Mouse (Mus musculus) ES-E14 (cell line): ENCODE data around the gene Hsd17b6. TPM values are rescaled to one million over a fixed set of nuclear protein-coding genes. Genes with fewer than 3 reads are reported as not detected.

ENCODE experiments used
- DNase-seq: peaks from one replicate; pipeline ENCODE4 v3.0.0-alpha.2; 2013; ENCODE audit warnings: low read depth, low spot score
- H3K27ac ChIP-seq: 2 replicates; pipeline ENCODE4 v1.5.1; 2012; ENCODE audit warnings: low read depth, mild to moderate bottlenecking, low read length, moderate library complexity, mixed read lengths; ENCODE audit not compliant: poor library complexity, insufficient read depth, severe bottlenecking
- H3K36me3 ChIP-seq: 2 replicates; pipeline ENCODE4 v1.6.1; 2012; ENCODE audit warnings: mild to moderate bottlenecking, low read length, moderate library complexity, mixed read lengths; ENCODE audit not compliant: control insufficient read depth, poor library complexity, insufficient read depth, severe bottlenecking
- H3K4me1 ChIP-seq, 2 experiments: fragments of 150-350 bp in 1 of 2; sonication (generic) in 1 of 2; 2 replicates each; pipeline ENCODE4 v1.6.1; 2012; ENCODE audit warnings: low read length in 2 of 2, mild to moderate bottlenecking in 1 of 2, mixed read lengths in 1 of 2; ENCODE audit not compliant: control insufficient read depth in 2 of 2, insufficient read depth in 2 of 2, poor library complexity in 1 of 2
- H3K4me3 ChIP-seq, 2 experiments: fragments of 150-350 bp in 1 of 2; sonication (generic) in 1 of 2; 2 replicates each; pipeline ENCODE4 v1.5.1; 2012; ENCODE audit warnings: low read length in 2 of 2, low read depth in 1 of 2, mild to moderate bottlenecking in 1 of 2, mixed read lengths in 1 of 2; ENCODE audit not compliant: insufficient read depth in 1 of 2, poor library complexity in 1 of 2, severe bottlenecking in 1 of 2
- H3K9ac ChIP-seq: 2 replicates; pipeline ENCODE4 v1.6.1; 2012; ENCODE audit warnings: low read depth, mild to moderate bottlenecking, low read length, mixed read lengths; ENCODE audit not compliant: poor library complexity, insufficient read depth, severe bottlenecking
- H3K9me3 ChIP-seq: fragments of 150-350 bp; sonication (generic); 2 replicates; pipeline ENCODE4 v1.6.1; 2012; ENCODE audit warnings: low read depth, mild to moderate bottlenecking, low read length; ENCODE audit not compliant: control insufficient read depth, insufficient read depth
- CHD2 ChIP-seq: IDR thresholded peaks from 2 replicates; pipeline ENCODE4 v1.6.1; 2014; ENCODE audit warnings: mild to moderate bottlenecking, low read depth, low read length, inconsistent platforms
- HCFC1 ChIP-seq: IDR thresholded peaks from 2 replicates; pipeline ENCODE4 v1.6.1; 2012; ENCODE audit warnings: low read length, inconsistent platforms, borderline replicate concordance; ENCODE audit not compliant: insufficient read depth
- MAFK ChIP-seq: IDR thresholded peaks from 2 replicates; pipeline ENCODE4 v1.6.1; 2014; ENCODE audit warnings: mild to moderate bottlenecking, low read depth, low read length, inconsistent platforms; ENCODE audit not compliant: insufficient read depth
- ZC3H11A ChIP-seq: IDR thresholded peaks from 2 replicates; pipeline ENCODE4 v1.6.1; 2012; ENCODE audit warnings: low read depth, mild to moderate bottlenecking, inconsistent platforms, low read length, borderline replicate concordance
- ZNF384 ChIP-seq: IDR thresholded peaks from 2 replicates; pipeline ENCODE4 v1.6.1; 2012; ENCODE audit warnings: low read depth, low read length, inconsistent platforms
- in situ Hi-C, 2 experiments: fragments of 600-800 bp; cut with MboI; formaldehyde crosslinking; loops; one replicate each; pipeline ENCODE4 v1.15.1; 2025; ENCODE audit warnings: low sequenced_read_pairs in 2 of 2, inconsistent platforms in 1 of 2; ENCODE audit not compliant: unreplicated experiment in 2 of 2
- total RNA-seq: library from RNA; depleted of rRNA; stranded (reverse); fragments of 300-350 nt; gene quantifications from 2 replicates; pipeline ENCODE4 v1.2.3, GENCODE M21; 2012; rRNA removed

Gene Hsd17b6
- total RNA-seq, 1 experiment: 0.22 TPM

DNA sequence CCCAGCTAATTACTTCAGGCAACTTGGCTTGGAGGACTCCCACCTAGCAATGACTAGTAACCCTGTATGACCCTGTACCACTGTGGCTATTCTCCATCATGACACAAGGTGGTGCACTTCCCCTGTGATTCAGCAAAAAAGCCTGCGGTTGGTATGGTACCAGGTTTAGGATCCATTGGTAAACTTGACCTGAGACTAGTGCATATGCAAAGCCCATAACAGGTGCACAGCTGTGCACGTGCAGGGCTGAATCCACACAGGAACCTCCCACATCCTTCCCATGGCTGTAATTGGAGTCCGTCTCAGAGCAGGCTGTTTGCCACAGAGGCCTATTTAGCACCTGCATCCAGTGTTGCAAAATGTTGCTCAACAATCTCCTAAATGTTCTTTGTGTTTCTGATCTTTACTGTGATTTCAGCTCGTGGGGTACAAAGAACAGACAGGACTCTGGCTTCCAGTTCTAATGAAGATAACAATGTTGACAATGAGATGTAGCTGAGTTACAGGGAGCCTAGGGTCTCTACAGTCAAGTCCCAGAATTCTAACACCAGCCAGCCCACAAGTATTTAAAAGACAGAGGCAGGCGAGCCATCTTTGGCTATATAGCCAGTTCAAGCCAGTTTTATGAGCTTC, 61.9 kb downstream of the Hsd17b6 start:
- Histone ChIP-seq H3K27ac (no peak overlapping the region), H3K36me3 (no peaks in the 10 kb centered on the region), H3K9ac (no peak overlapping the region), H3K9me3 (no peaks in the 10 kb centered on the region), H3K4me1 (peaks cover 0 to 2% of the 10 kb centered on the region in 2 experiments; a peak in 1 of 4 replicates), H3K4me3 (no peak overlapping the region)
- in situ Hi-C loops: loop anchor here in 1 of 2 experiments (10.0 kb wide), 1 partner anchor 201 kb away; no protein-coding TSS in a partner anchor
- DNase-seq: peak; percentile 87
- 0 out of 2 replicates have a peak, but pooled peaks have one; percentile 51 for TF ChIP-seq HCFC1
- TF ChIP-seq MAFK: peak; percentile 99
- TF ChIP-seq CHD2: no peak
- peak; percentile 95 for TF ChIP-seq ZC3H11A
- TF ChIP-seq ZNF384: no peak

Other genes with a start within 250 kb of the Hsd17b6 start
- 1.1 TPM in 2 replicates for gene Rdh1, start 247.9 kb downstream of the Hsd17b6 start, total RNA-seq
- gene Rdh16f1, start 247.8 kb downstream of the Hsd17b6 start, total RNA-seq: 0.21 TPM in 1 of 2 replicates, not detected in the other
- gene Rdh9, start 231.2 kb downstream of the Hsd17b6 start, total RNA-seq: 0.27 TPM in 1 of 2 replicates, not detected in the other
- 0.09 and 0.11 TPM in 2 replicates for gene Rdh16, start 206.5 kb downstream of the Hsd17b6 start, total RNA-seq
- not detected in 2 replicates for gene Rdh19, start 157.7 kb downstream of the Hsd17b6 start, total RNA-seq
- gene Rdh16f2, start 141.1 kb downstream of the Hsd17b6 start, total RNA-seq: 0.26 TPM in 1 of 2 replicates, not detected in the other
- not detected in 2 replicates for gene Rdh7, start 118.8 kb downstream of the Hsd17b6 start, total RNA-seq
- gene Sdr9c7, start 109.1 kb downstream of the Hsd17b6 start, total RNA-seq: 0.27 TPM in 1 of 2 replicates, not detected in the other
- gene Prim1, start 7.6 kb upstream of the Hsd17b6 start, total RNA-seq: 51.8 and 63.5 TPM in 2 replicates
- gene Naca, start 28.0 kb upstream of the Hsd17b6 start, total RNA-seq: 746 and 1,114 TPM in 2 replicates
- 125 and 240 TPM in 2 replicates for gene Ptges3, start 51.3 kb upstream of the Hsd17b6 start, total RNA-seq
- 1,760 and 2,075 TPM in 2 replicates for gene Atp5b, start 75.7 kb upstream of the Hsd17b6 start, total RNA-seq
- gene Baz2a, start 84.0 kb upstream of the Hsd17b6 start, total RNA-seq: 42.8 and 59.9 TPM in 2 replicates
- gene Rbms2, start 172.7 kb upstream of the Hsd17b6 start, total RNA-seq: 23.2 and 30.8 TPM in 2 replicates
- 21.9 and 40.7 TPM in 2 replicates for gene Gls2, start 186.8 kb upstream of the Hsd17b6 start, total RNA-seq
- 22.1 and 24.9 TPM in 2 replicates for gene Spryd4, start 204.2 kb upstream of the Hsd17b6 start, total RNA-seq
- gene Mip, start 218.2 kb upstream of the Hsd17b6 start, total RNA-seq: 2.8 and 6.8 TPM in 2 replicates
- 69.7 and 106 TPM in 2 replicates for gene Timeless, start 224.5 kb upstream of the Hsd17b6 start, total RNA-seq
- gene Apon, start 246.5 kb upstream of the Hsd17b6 start, total RNA-seq: 0.31 and 0.69 TPM in 2 replicates